Mouse (Mus musculus) forebrain, postnatal 0 days (tissue): ENCODE measurements around the gene Mag. TPM values are rescaled to one million over a fixed set of nuclear protein-coding genes. Genes with fewer than 3 reads are reported as not detected.
A peak's percentile ranks its signal among the peaks of the same experiment; 100 is the strongest.

Source experiments
- ATAC-seq: fragments of 200-750 bp; cut with Nextera tagmentation; 2 replicates; pipeline ENCODE4 v1.8.0; 2017; ENCODE audit warnings: mild to moderate bottlenecking, moderate library complexity
- DNase-seq: peaks from one replicate; pipeline ENCODE4 v3.0.0-alpha.2; 2015
- H3K27ac ChIP-seq: fragments of 300-500 bp; sonication (generic); 2 replicates; pipeline ENCODE4 v1.5.1; 2014; ENCODE audit warnings: low read depth, mild to moderate bottlenecking, antibody characterized with exemption, low read length, moderate library complexity, mixed read lengths
- H3K27me3 ChIP-seq: fragments of 300-500 bp; sonication (generic); 2 replicates; pipeline ENCODE4 v1.6.1; 2014; ENCODE audit warnings: mild to moderate bottlenecking, low read length, mixed read lengths; ENCODE audit not compliant: insufficient read depth
- H3K36me3 ChIP-seq: fragments of 300-500 bp; sonication (generic); 2 replicates; pipeline ENCODE4 v1.6.1; 2014; ENCODE audit warnings: mild to moderate bottlenecking, moderate library complexity; ENCODE audit not compliant: insufficient read depth
- H3K4me1 ChIP-seq: fragments of 300-500 bp; sonication (generic); 2 replicates; pipeline ENCODE4 v1.6.1; 2014; ENCODE audit warnings: antibody characterized with exemption; ENCODE audit not compliant: insufficient read depth
- H3K4me2 ChIP-seq: fragments of 300-500 bp; sonication (generic); 2 replicates; pipeline ENCODE4 v1.6.1; 2014; ENCODE audit warnings: low read depth, mild to moderate bottlenecking, moderate library complexity
- H3K4me3 ChIP-seq: fragments of 300-500 bp; sonication (generic); 2 replicates; pipeline ENCODE4 v1.5.1; 2014; ENCODE audit warnings: low read depth, low read length, mixed read lengths
- H3K9ac ChIP-seq: fragments of 300-500 bp; sonication (generic); 2 replicates; pipeline ENCODE4 v1.6.1; 2014; ENCODE audit warnings: mild to moderate bottlenecking
- H3K9me3 ChIP-seq: fragments of 300-500 bp; sonication (generic); 2 replicates; pipeline ENCODE4 v1.6.1; 2016; ENCODE audit warnings: low read length
- CTCF ChIP-seq: sonication (generic); IDR thresholded peaks from 2 replicates; pipeline ENCODE4 v1.5.1; 2016; ENCODE audit warnings: antibody characterized with exemption, control low read depth, low read depth
- WGBS: fragments of 180-500 bp; shearing (Covaris S2); extraction: QIAGEN DNeasy Blood & Tissue Kit; methylation state at CpG from one replicate; pipeline ENCODE4 v1.1.7; 2014; 5-methylcytosine and 5-hydroxymethylcytosine counted together
- polyA plus RNA-seq: library from polyadenylated mRNA; unstranded; fragments of >200 nt; fragmentation: Nextera tagmentation; extraction: Ambion mirVana; gene quantifications from 2 replicates; pipeline ENCODE4 v1.2.1, GENCODE M21; 2015
- total RNA-seq: library from RNA; depleted of rRNA; stranded (reverse); fragments of >200 nt; gene quantifications from 2 replicates; pipeline ENCODE4 v1.2.3, GENCODE M21; 2014; rRNA removed

Gene Mag
- total and polyA plus RNA-seq, 2 experiments from 2014 or later = 2.9 to 3.6 TPM

DNA sequence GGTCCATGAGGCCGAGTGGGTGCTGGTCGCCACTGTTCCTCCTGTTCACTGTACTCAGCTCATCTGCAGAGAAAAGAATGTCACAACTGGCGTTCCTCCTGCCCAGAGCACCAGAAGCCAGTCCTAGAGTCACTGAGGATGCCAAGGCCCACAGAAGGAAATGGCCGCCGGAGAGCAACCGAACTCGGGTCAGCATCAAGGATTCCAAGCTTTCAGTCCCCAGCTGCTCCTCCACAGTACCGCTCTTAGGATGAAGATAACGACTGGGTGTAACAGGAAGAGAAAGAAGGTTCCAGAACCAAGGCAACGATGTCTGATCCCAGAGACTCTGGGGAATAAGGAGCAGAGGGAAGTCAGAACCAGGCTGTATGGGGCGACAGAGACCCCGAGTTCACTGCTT lies 53.2 kb downstream of the Mag start, which contains the start of gene Ffar1:
TSS of gene Ffar1 (minus strand) at position 101 of the 400 bp plus-strand sequence.
- no peak for TF ChIP-seq CTCF
- Histone ChIP-seq H3K27me3 (no peaks in the 10 kb centered on the region), H3K9ac (no peak within 1 kb of the TSS), H3K4me3 (no peak within 1 kb of the TSS), H3K36me3 (no peaks in the 10 kb centered on the region), H3K9me3 (no peaks in the 10 kb centered on the region), H3K27ac (no peak within 1 kb of the TSS), H3K4me1 (no peaks in the 10 kb centered on the region), H3K4me2 (no peak within 1 kb of the TSS)
- no peak for DNase-seq
- 87% methylated on average over 12 of the region's 12 CpGs for WGBS
- ATAC-seq = no peak

- peak; percentile 89 for TF ChIP-seq CTCF
- peak overlapping the region; percentile 30 for H3K4me3 ChIP-seq
- DNase-seq (peak; percentile 90), ATAC-seq (peak; percentile 80)
- H3K9ac ChIP-seq = peak overlapping the region; percentile 33; the same call in 1 of the 2 replicates
- no peaks in the 10 kb centered on the region for H3K4me1 ChIP-seq
- H3K36me3 ChIP-seq = no peaks in the 10 kb centered on the region
- no peaks in the 10 kb centered on the region for H3K9me3 ChIP-seq
- peak overlapping the region; percentile 44 for H3K4me2 ChIP-seq
- H3K27ac ChIP-seq = no peak overlapping the region
- 8% methylated on average over 14 of the region's 16 CpGs for WGBS
- H3K27me3 ChIP-seq = no peaks in the 10 kb centered on the region
Observed at GRCm38 (mm10) chr7:30859635-30860402, 54.9 kb downstream of the Mag start.

- no peak overlapping the region for H3K4me3 ChIP-seq
- DNase-seq = peak; percentile 79
- H3K9me3 ChIP-seq = no peaks in the 10 kb centered on the region
- H3K4me1 ChIP-seq = no peaks in the 10 kb centered on the region
- no peaks in the 10 kb centered on the region for H3K36me3 ChIP-seq
- no peak overlapping the region for H3K9ac ChIP-seq
- ATAC-seq = peak; percentile 59
- TF ChIP-seq CTCF = peak; percentile 80
- H3K27me3 ChIP-seq = no peaks in the 10 kb centered on the region
- H3K27ac ChIP-seq = no peak overlapping the region
- H3K4me2 ChIP-seq = 0 out of 2 replicates have a peak overlapping the region, but pooled peaks have one; percentile 44
Observed at GRCm38 (mm10) chr7:30859290-30859634, 55.4 kb downstream of the Mag start.

GRCm38 (mm10) chr7:30857746-30858145 lies 56.9 kb downstream of the Mag start:
- Histone ChIP-seq H3K27ac (no peak overlapping the region), H3K27me3 (no peaks in the 10 kb centered on the region), H3K4me3 (no peak overlapping the region), H3K9me3 (no peaks in the 10 kb centered on the region), H3K4me1 (no peaks in the 10 kb centered on the region), H3K36me3 (no peaks in the 10 kb centered on the region), H3K9ac (no peak overlapping the region), H3K4me2 (no peak overlapping the region)
- WGBS = 69% methylated on average over 1 of the region's 1 CpGs
- no peak for TF ChIP-seq CTCF
- no peak for ATAC-seq
- no peak for DNase-seq

DNA sequence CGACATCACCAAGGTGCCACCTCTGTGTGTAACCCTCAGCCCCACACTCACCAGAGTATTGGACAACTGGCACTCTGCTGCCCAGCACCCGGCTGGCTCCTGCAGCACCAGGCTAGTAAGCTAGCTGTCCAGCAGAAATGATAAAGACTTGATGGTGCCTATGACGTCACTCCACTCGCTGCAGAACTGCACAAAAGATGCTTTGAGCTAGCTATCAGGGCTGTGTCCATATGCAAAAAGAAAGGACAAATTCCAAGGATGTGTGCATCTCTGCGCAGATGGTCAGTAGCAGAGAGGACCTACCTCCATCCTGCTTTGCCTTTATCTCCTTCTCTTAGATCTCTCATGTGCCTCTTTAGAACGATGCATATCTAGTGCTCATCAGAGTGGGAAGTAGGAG lies 58.6 kb downstream of the Mag start, which contains the start of gene Ffar3:
TSS of gene Ffar3 (minus strand) at position 101 of the 400 bp plus-strand sequence.
- ATAC-seq (no peak), DNase-seq (no peak)

GRCm38 (mm10) chr7:30851421-30851820 lies 63.3 kb downstream of the Mag start:
- Histone ChIP-seq H3K4me1 (no peaks in the 10 kb centered on the region), H3K4me2 (no peak overlapping the region), H3K9me3 (no peaks in the 10 kb centered on the region), H3K9ac (no peak overlapping the region), H3K27ac (no peak overlapping the region), H3K4me3 (no peak overlapping the region), H3K27me3 (no peaks in the 10 kb centered on the region), H3K36me3 (no peaks in the 10 kb centered on the region)
- DNase-seq = no peak
- WGBS = 85% methylated on average over 1 of the region's 1 CpGs
- no peak for ATAC-seq
- TF ChIP-seq CTCF = no peak

More for the DNA sequence above, 58.6 kb downstream of the Mag start, which contains the start of gene Ffar3:
- Histone ChIP-seq H3K4me2 (no peak within 1 kb of the TSS), H3K9ac (no peak within 1 kb of the TSS), H3K27ac (no peak within 1 kb of the TSS), H3K9me3 (no peaks in the 10 kb centered on the region), H3K4me3 (no peak within 1 kb of the TSS), H3K36me3 (no peaks in the 10 kb centered on the region), H3K27me3 (no peaks in the 10 kb centered on the region), H3K4me1 (no peaks in the 10 kb centered on the region)
- no peak for TF ChIP-seq CTCF
- 84% methylated on average over 6 of the region's 6 CpGs for WGBS

Other genes with a start within 250 kb of the Mag start
- gene Haus5, start 249.9 kb downstream of the Mag start, total RNA-seq = 16.3 and 18.5 TPM in 2 replicates
- gene Haus5, start 249.9 kb downstream of the Mag start, polyA plus RNA-seq = 17.7 and 18.3 TPM in 2 replicates
- not detected in 2 replicates for gene Pmis2, start 243.3 kb downstream of the Mag start, total RNA-seq
- gene Pmis2, start 243.3 kb downstream of the Mag start, polyA plus RNA-seq = not detected in 2 replicates
- not detected in 2 replicates for gene 2200002J24Rik, start 215.9 kb downstream of the Mag start, total RNA-seq
- gene 2200002J24Rik, start 215.9 kb downstream of the Mag start, polyA plus RNA-seq = not detected in 2 replicates
- gene Atp4a, start 202.7 kb downstream of the Mag start, total RNA-seq = 1.2 and 2.0 TPM in 2 replicates
- gene Atp4a, start 202.7 kb downstream of the Mag start, polyA plus RNA-seq = 2.8 and 4.7 TPM in 2 replicates
- 173 TPM in 2 replicates for gene Tmem147, start 185.3 kb downstream of the Mag start, total RNA-seq
- 290 and 328 TPM in 2 replicates for gene Tmem147, start 185.3 kb downstream of the Mag start, polyA plus RNA-seq
- not detected in 2 replicates for gene Gapdhs, start 171.2 kb downstream of the Mag start, total RNA-seq
- gene Gapdhs, start 171.2 kb downstream of the Mag start, polyA plus RNA-seq = 0.15 and 0.65 TPM in 2 replicates
- 2.8 and 4.6 TPM in 2 replicates for gene Sbsn, start 163.4 kb downstream of the Mag start, total RNA-seq
- gene Sbsn, start 163.4 kb downstream of the Mag start, polyA plus RNA-seq = 2.3 and 3.5 TPM in 2 replicates
- gene Dmkn, start 151.1 kb downstream of the Mag start, total RNA-seq = 2.2 and 5.2 TPM in 2 replicates
- gene Dmkn, start 151.1 kb downstream of the Mag start, polyA plus RNA-seq = 7.2 and 7.4 TPM in 2 replicates
- gene Krtdap, start 127.0 kb downstream of the Mag start, total RNA-seq = not detected in 2 replicates
- gene Krtdap, start 127.0 kb downstream of the Mag start, polyA plus RNA-seq = 1.4 and 1.5 TPM in 2 replicates
- gene Ffar2, start 91.1 kb downstream of the Mag start, total RNA-seq = not detected in 2 replicates
- gene Ffar2, start 91.1 kb downstream of the Mag start, polyA plus RNA-seq = 0.07 TPM in 1 of 2 replicates, not detected in the other
- not detected in 2 replicates for gene Ffar3, start 58.7 kb downstream of the Mag start, total RNA-seq
- gene Ffar3, start 58.7 kb downstream of the Mag start, polyA plus RNA-seq = 0.09 TPM in 1 of 2 replicates, not detected in the other
- gene Ffar1, start 53.3 kb downstream of the Mag start, total RNA-seq = 0.08 TPM in 1 of 2 replicates, not detected in the other
- gene Ffar1, start 53.3 kb downstream of the Mag start, polyA plus RNA-seq = not detected in 2 replicates
- not detected in 2 replicates for gene Cd22, start 34.5 kb downstream of the Mag start, total RNA-seq
- 0.10 TPM in 1 of 2 replicates, not detected in the other for gene Cd22, start 34.5 kb downstream of the Mag start, polyA plus RNA-seq
- not detected in 2 replicates for gene Hamp2, start 9.8 kb upstream of the Mag start, total RNA-seq
- gene Hamp2, start 9.8 kb upstream of the Mag start, polyA plus RNA-seq = not detected in 2 replicates
- not detected in 2 replicates for gene Hamp, start 29.2 kb upstream of the Mag start, total RNA-seq
- gene Hamp, start 29.2 kb upstream of the Mag start, polyA plus RNA-seq = not detected in 2 replicates
- gene Usf2, start 41.9 kb upstream of the Mag start, total RNA-seq = 81.4 and 93.9 TPM in 2 replicates
- 18.9 and 22.6 TPM in 2 replicates for gene Usf2, start 41.9 kb upstream of the Mag start, polyA plus RNA-seq
- 17.6 and 19.3 TPM in 2 replicates for gene Lsr, start 58.6 kb upstream of the Mag start, total RNA-seq
- 25.1 and 25.9 TPM in 2 replicates for gene Lsr, start 58.6 kb upstream of the Mag start, polyA plus RNA-seq
- 0.08 and 0.48 TPM in 2 replicates for gene Fam187b, start 58.9 kb upstream of the Mag start, total RNA-seq
- gene Fam187b, start 58.9 kb upstream of the Mag start, polyA plus RNA-seq = 0.50 and 0.78 TPM in 2 replicates
- 10.9 and 19.9 TPM in 2 replicates for gene Fxyd5, start 127.6 kb upstream of the Mag start, total RNA-seq
- 25.1 and 30.4 TPM in 2 replicates for gene Fxyd5, start 127.6 kb upstream of the Mag start, polyA plus RNA-seq
- gene Fxyd7, start 136.6 kb upstream of the Mag start, total RNA-seq = 74.3 and 92.0 TPM in 2 replicates
- gene Fxyd7, start 136.6 kb upstream of the Mag start, polyA plus RNA-seq = 167 and 231 TPM in 2 replicates
- 14.9 and 19.5 TPM in 2 replicates for gene Fxyd1, start 142.3 kb upstream of the Mag start, total RNA-seq
- 56.8 and 66.3 TPM in 2 replicates for gene Fxyd1, start 142.3 kb upstream of the Mag start, polyA plus RNA-seq
- gene Lgi4, start 144.5 kb upstream of the Mag start, total RNA-seq = 1.1 and 1.6 TPM in 2 replicates
- gene Lgi4, start 144.5 kb upstream of the Mag start, polyA plus RNA-seq = 0.68 and 0.98 TPM in 2 replicates
- not detected in 2 replicates for gene Fxyd3, start 161.8 kb upstream of the Mag start, total RNA-seq
- not detected in 2 replicates for gene Fxyd3, start 161.8 kb upstream of the Mag start, polyA plus RNA-seq
- 0.48 TPM in 1 of 2 replicates, not detected in the other for gene Hpn, start 200.4 kb upstream of the Mag start, total RNA-seq
- 0.19 and 0.61 TPM in 2 replicates for gene Hpn, start 200.4 kb upstream of the Mag start, polyA plus RNA-seq
- gene Scn1b, start 212.1 kb upstream of the Mag start, total RNA-seq = 26.7 and 38.0 TPM in 2 replicates
- gene Scn1b, start 212.1 kb upstream of the Mag start, polyA plus RNA-seq = 24.4 and 29.8 TPM in 2 replicates
- 244 and 265 TPM in 2 replicates for gene Gramd1a, start 241.0 kb upstream of the Mag start, total RNA-seq
- gene Gramd1a, start 241.0 kb upstream of the Mag start, polyA plus RNA-seq = 176 and 178 TPM in 2 replicates